Mouse (Mus musculus) layer of hippocampus, adult 9-10 months (tissue): ENCODE results near the gene Ccdc62.

ENCODE experiments used
- DNase-seq: peaks from one replicate; pipeline ENCODE4 v3.0.0; 2022; ENCODE audit warnings: low spot score

The Ccdc62 gene

GRCm38 (mm10) chr5:123938479-123938878 lies 8.0 kb downstream of the Ccdc62 start:
- no peak for DNase-seq

- DNase-seq: no peak
Observed at GRCm38 (mm10) chr5:123946546-123946945, 16.1 kb downstream of the Ccdc62 start.

- DNase-seq: peak; percentile 79
Observed at GRCm38 (mm10) chr5:123947041-123947761, 16.7 kb downstream of the Ccdc62 start.

DNA sequence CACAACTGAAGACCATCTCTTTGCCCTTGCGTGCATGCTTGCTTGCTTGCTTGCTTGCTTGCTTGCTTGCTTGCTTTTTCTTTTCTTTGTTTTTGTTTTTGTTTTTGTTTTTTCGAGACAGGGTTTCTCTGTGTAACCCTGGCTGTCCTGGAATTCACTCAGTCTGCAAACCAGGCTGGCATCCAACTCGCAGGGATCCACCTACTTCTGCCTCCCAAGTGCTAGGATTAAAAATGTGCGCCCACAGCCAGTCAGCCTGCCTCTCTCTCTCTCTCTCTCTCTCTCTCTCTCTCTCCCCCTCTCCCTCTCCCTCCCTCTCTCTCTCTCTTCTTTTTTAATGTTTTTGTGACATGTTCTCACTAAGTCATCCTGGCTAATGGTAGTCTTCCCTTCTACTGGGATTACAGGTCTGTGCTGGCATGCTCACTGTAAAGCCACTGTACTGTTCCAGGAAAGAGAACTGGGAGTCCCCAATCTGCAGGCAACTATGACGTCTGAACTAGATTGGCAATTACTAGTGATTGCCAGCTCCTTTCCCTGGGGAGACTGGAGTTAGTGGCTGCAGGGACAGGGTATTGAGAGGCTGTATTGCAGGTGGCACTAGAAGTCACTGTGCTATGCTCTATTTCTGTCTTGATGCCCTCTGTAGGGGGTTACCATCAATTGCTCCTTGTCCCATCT lies 22.0 kb downstream of the Ccdc62 start:
- no peak for DNase-seq

GRCm38 (mm10) chr5:123957213-123957612 lies 26.7 kb downstream of the Ccdc62 start:
- DNase-seq: no peak

DNA sequence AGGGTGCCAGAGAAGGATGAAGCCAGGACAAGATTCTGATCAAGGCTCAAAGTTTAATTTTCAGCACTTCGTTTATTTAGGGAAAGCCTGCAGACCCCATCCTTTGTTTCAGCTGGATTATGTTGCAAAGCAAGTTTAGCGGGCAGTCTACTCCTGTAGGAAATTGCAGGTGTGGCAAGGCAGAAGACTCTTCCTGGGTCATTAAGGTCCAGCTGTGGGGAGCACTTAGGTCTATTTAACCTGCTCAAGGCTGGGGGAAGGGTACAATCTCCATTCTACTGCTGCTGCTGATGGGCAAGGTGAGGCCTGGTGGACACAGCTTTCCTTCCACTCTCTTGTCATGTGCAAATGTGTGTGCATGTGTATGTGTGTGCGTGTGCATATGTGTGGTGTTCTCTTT lies 28.5 kb downstream of the Ccdc62 start:
- no peak for DNase-seq

GRCm38 (mm10) chr5:123960129-123960528 lies 29.6 kb downstream of the Ccdc62 start:
- no peak for DNase-seq

DNA sequence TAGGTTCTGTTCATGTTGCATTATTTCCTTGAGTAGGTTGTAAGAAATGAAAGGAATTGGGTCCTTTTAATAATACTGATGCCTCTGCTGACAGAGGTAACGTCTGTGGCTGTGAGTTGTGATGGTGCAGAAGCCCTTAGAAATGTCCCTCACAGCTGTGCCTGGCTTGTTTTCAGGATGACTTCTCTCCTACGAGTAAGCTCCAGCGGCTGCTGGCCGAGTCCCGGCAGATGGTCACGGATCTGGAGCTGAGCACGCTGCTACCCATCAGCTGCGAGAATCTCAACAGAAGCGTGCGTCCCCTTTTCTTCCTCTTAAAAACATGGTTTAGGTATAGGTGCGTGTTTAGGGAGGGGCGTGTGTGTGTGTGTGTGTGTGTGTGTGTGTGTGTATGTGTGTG lies 30.6 kb downstream of the Ccdc62 start:
- no peak for DNase-seq

- no peak for DNase-seq
Observed at GRCm38 (mm10) chr5:123964208-123964607, 33.7 kb downstream of the Ccdc62 start.

GRCm38 (mm10) chr5:123966759-123967158 lies 36.3 kb downstream of the Ccdc62 start:
- DNase-seq: no peak

- no peak for DNase-seq
Observed at GRCm38 (mm10) chr5:123968468-123968867, 38.0 kb downstream of the Ccdc62 start.

DNA sequence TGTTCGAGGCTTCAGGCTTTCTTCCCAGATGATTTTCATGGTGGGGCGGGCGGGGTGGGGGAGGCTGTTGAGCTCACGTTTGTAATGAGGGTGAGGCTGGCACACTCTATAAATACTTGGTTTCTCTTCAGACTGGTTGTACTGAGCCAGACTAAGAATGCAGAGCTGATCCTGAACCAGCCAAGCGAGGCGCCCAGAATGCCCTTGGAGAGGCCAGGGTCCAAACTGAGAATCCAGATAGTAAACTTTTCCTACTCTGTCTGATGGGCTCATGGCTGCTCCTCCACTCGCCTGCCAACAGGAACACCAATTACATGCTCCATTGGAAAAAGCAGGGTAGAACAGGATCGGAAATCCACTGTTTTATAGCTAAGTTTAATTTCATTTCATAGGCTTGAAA lies 38.7 kb downstream of the Ccdc62 start:
- DNase-seq: no peak

DNA sequence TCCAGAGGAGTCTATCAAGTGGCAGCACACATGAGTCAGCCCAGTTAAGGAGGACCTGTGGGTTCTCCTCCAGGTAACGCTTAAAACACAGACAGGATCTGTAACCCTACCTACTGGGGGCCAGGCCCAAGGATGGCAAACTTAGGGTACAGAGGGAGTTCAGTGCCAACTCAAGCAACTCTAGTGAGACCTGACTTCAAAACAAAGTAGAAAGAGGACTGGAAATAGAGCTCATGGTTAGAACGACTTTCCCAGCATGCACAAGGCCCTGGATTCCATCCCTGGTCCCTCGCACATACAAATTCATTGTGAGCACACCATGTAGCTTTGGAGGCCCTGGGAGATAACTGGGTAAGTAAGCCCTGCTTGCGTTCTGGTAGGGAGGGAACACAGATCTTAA lies 40.1 kb downstream of the Ccdc62 start:
- DNase-seq: no peak

DNA sequence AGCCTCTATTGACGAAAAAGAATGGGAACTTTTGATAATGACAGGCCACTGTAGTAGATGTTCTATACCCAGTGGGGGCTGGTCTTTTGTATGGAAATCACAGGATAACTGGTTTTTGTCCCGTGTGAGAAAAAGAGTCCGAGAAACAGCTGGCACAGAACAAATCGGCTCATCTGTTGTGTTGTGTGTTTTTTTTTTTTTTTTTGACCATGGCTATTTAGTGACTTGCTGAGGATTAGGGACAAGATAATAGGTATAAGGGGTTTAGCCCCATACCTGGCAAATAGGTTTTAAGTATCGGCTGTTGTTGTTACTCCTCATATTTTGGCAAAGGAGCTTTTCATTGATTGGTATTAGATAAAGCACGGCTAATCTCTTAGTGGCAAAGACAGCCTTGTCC lies 42.0 kb downstream of the Ccdc62 start:
- DNase-seq: no peak

- DNase-seq: no peak
Observed at GRCm38 (mm10) chr5:123973299-123974178, 43.1 kb downstream of the Ccdc62 start, which contains the start of gene Hip1r. TSS of gene Hip1r (plus strand) at chr5:123973628.

GRCm38 (mm10) chr5:123974179-123974485 lies 43.7 kb downstream of the Ccdc62 start:
- no peak for DNase-seq

DNA sequence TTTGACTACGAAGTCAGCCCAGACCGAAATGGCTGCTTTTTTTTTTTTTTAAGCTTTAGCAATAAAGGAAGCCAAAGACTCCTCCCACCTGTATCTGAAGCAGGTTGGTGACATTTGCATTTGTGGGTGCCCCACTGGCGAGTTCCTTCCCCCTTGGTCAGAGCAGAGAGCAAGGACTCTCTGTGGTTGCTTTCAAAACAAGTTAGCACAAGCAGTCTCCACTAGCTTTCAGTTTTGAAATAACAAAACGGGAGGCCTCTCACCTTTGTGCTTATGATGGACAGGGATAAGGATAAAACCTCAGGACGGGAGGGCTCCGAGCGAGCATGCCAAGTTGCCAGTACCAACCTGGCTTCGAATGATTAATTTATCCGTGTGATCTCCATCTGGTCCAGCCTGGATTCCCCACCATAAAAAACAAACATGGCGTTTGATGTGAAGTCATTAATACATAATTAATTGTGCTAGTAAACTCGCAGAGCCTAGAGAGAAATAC lies 44.2 kb downstream of the Ccdc62 start:
- DNase-seq: no peak

- no peak for DNase-seq
Observed at GRCm38 (mm10) chr5:123975668-123976180, 45.2 kb downstream of the Ccdc62 start.

DNA sequence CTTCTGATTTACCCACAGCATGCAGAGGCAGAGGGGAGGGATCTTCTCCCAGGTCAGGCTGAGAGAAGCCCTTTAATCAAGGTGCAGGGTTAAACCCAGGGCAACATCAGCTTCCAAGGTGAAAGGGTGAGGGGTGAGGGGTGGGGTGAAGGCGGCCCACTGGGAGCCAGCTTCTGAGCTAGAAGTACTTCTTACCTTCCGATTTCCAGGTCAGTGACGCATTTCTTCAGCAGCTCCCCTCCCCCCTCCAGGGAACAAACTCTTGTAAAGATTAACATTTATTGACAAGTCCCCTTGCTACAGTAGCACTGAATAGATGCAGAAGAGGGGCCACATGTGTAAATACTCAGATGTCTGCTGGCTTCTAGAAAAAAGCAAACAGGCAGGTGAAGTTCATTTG lies 46.8 kb downstream of the Ccdc62 start:
- no peak for DNase-seq

DNA sequence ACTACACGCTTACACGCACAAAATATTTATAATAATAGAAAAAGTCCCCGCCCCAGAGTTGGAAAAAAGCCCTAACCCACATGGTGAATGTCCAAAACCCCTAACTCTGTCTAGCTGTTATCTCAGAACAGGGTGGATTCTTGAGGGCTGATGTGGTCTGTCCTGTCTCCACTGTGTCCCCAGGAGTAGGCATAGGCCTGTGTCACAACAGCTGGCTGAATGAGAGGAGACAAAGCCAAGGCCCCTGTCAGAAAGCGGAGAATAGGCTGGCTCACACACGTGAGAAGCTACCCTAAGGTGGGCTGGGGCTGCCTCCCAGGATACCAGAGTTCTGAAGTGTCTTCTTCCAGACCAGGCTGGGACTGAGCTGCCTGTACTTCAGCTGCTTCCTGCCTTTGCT lies 47.7 kb downstream of the Ccdc62 start:
- DNase-seq: no peak

GRCm38 (mm10) chr5:123979221-123979979 lies 48.9 kb downstream of the Ccdc62 start:
- DNase-seq: no peak

DNA sequence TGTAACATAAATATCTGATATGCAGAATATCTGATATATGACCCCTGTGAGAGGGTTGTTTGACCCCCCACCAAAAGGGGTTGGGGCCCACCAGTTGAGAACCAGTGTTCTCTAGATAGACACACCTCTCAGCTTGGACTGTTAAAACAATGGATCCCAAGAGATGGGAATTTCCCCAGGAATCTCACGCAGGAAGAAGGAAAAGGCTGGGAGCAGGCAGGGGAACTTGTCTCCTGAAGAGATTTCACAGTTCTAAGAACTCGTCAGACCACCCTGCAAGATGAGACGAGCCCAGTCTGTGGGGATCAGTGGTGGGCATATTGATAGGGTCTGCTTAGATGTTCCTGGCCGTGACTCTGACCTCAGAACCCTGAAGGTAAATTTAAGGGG lies 49.5 kb downstream of the Ccdc62 start:
- DNase-seq: no peak
